Mouse (Mus musculus): ENCODE data around the gene Best1.

The Best1 gene

GRCm38 (mm10) chr19:10001206-10001969, at the start of gene Best1, which contains the start of gene Rab3il1:
Gene Best1 (minus strand): TSS chr19:10001633.
Gene Rab3il1 (plus strand): TSS chr19:10001669.
- CTCF ChIA-PET, result no interaction called here

GRCm38 (mm10) chr19:10050438-10050837, 49.0 kb upstream of the Best1 start:
- CTCF ChIA-PET, result no interaction called here

GRCm38 (mm10) chr19:10049533-10049932, 48.1 kb upstream of the Best1 start:
- CTCF ChIA-PET, result no interaction called here

- CTCF ChIA-PET, result no interaction called here
Observed at GRCm38 (mm10) chr19:10046983-10047382, 45.5 kb upstream of the Best1 start.

- CTCF ChIA-PET, result no interaction called here
Observed at GRCm38 (mm10) chr19:10046346-10046745, 44.9 kb upstream of the Best1 start.

- CTCF ChIA-PET, result no interaction called here
Observed at GRCm38 (mm10) chr19:10045707-10046106, 44.3 kb upstream of the Best1 start.

GRCm38 (mm10) chr19:10043643-10044042, 42.2 kb upstream of the Best1 start:
- CTCF ChIA-PET, result no interaction called here

- CTCF ChIA-PET, result no interaction called here
Observed at GRCm38 (mm10) chr19:10042816-10043215, 41.4 kb upstream of the Best1 start.

GRCm38 (mm10) chr19:10042232-10042631, 40.8 kb upstream of the Best1 start:
- CTCF ChIA-PET, result no interaction called here

- CTCF ChIA-PET, result interaction anchor here (0.5 kb wide), 1 partner anchor 104 kb away, joined by 6 read pairs; no protein-coding TSS in a partner anchor
Observed at GRCm38 (mm10) chr19:10041388-10042148, 40.1 kb upstream of the Best1 start, which contains the start of gene Fads3. Gene Fads3 (plus strand): TSS chr19:10041569.

GRCm38 (mm10) chr19:10040866-10041387, 39.5 kb upstream of the Best1 start:
- CTCF ChIA-PET, result no interaction called here

GRCm38 (mm10) chr19:10039615-10040014, 38.2 kb upstream of the Best1 start:
- CTCF ChIA-PET, result no interaction called here

GRCm38 (mm10) chr19:10038910-10039309, 37.5 kb upstream of the Best1 start:
- CTCF ChIA-PET, result no interaction called here

- CTCF ChIA-PET, result no interaction called here
Observed at GRCm38 (mm10) chr19:10038364-10038763, 36.9 kb upstream of the Best1 start.

GRCm38 (mm10) chr19:10037534-10037933, 36.1 kb upstream of the Best1 start:
- CTCF ChIA-PET, result no interaction called here

- CTCF ChIA-PET, result interaction anchor here (0.9 to 1.3 kb wide), 2 partner anchors 44 to 114 kb away, joined by 4 read pairs; no protein-coding TSS in a partner anchor
Observed at GRCm38 (mm10) chr19:10034785-10035447, 33.5 kb upstream of the Best1 start.

GRCm38 (mm10) chr19:10034356-10034755, 32.9 kb upstream of the Best1 start:
- CTCF ChIA-PET, result interaction anchor here (0.9 to 1.3 kb wide), 2 partner anchors 43 to 114 kb away, joined by 4 read pairs; no protein-coding TSS in a partner anchor

GRCm38 (mm10) chr19:10033211-10033973, 32.0 kb upstream of the Best1 start:
- CTCF ChIA-PET, result interaction anchor here (0.5 to 1.3 kb wide), 3 partner anchors 43 to 1333 kb away, joined by 3 to 6 read pairs (median 4); no protein-coding TSS in a partner anchor

GRCm38 (mm10) chr19:10029746-10030145, 28.3 kb upstream of the Best1 start:
- CTCF ChIA-PET, result no interaction called here

GRCm38 (mm10) chr19:10025169-10025875, 23.9 kb upstream of the Best1 start:
- CTCF ChIA-PET, result interaction anchor here (0.5 kb wide), 2 partner anchors 47 to 591 kb away, joined by 3 to 5 read pairs; no protein-coding TSS in a partner anchor

Measured in spleen, embryonic (tissue).